Mouse (Mus musculus): ENCODE data around the gene Cdk5.

Cdk5 gene

GRCm38 (mm10) chr5:24423129-24424003 lies at the start of gene Cdk5, which contains the start of gene Slc4a2:
Gene Cdk5, minus strand, starts transcription at chr5:24423530.
Gene Slc4a2, plus strand, starts transcription at chr5:24423837.
- peak; percentile 96 to 98 for DNase-seq

DNA sequence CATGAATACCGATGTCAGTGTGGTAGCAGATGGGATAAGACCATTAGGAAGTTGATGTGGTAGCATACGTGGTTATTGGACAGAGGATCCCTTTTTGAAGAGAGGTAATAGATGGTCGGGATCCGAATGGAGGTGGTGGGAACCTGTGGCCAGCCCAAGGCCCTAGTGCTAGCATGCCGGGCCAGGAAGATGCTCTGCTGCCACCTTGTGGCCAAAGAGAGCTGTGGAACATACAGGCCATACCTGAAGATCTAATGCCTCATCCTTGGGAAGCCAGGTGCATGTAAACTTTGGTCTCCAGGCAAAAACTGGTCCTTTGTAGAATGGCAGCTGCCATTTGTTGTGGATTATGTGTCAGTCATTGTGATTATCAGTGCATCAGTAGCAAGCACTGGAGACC lies 47.3 kb upstream of the Cdk5 start:
- peak; percentile 82 to 84 for DNase-seq

- no peak for DNase-seq
These were observed 43.4 kb upstream of the Cdk5 start for GRCm38 (mm10) chr5:24466762-24467161.

DNA sequence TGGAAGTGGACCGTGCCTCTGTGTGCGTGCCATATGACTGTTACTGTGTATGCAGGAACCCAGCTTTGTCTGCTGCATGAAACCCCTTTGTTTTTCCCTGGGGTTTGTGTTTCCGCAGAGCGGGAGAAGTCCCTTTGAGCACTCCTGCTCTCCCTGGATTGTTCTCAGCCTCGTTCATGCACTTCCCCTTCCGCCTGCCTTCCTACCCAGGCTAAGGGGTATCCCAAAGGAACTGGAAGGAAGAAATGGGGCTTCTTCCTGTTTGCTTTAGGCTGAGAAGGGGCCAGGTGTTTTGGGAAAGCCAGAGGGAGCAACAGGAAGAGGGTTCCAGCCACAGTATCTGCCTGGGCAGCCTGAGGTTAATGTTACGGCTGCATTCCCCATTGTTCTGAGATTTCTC lies 32.3 kb upstream of the Cdk5 start:
- no peak for DNase-seq

DNA sequence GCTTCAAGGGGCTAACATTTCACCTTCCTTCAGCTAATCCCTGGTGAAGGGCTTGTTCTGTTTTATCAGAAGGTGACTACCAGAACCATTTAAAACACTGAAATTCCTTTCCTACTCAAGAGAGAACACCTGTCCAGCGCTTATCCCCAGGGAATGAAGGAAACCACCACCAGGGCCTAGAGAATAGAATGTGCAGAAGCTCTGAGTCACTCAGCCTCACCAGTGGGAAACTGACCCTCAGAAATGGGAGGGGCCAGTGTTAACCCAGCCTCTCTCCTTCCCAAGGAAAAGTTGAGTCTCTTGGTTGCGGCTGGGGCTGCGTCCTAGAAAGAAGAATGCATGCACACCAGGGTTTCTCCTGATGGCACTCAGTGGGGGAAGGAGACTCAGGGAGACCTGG lies 31.7 kb upstream of the Cdk5 start:
- no peak for DNase-seq

GRCm38 (mm10) chr5:24453985-24454303 lies 30.6 kb upstream of the Cdk5 start:
- DNase-seq = no peak

DNA sequence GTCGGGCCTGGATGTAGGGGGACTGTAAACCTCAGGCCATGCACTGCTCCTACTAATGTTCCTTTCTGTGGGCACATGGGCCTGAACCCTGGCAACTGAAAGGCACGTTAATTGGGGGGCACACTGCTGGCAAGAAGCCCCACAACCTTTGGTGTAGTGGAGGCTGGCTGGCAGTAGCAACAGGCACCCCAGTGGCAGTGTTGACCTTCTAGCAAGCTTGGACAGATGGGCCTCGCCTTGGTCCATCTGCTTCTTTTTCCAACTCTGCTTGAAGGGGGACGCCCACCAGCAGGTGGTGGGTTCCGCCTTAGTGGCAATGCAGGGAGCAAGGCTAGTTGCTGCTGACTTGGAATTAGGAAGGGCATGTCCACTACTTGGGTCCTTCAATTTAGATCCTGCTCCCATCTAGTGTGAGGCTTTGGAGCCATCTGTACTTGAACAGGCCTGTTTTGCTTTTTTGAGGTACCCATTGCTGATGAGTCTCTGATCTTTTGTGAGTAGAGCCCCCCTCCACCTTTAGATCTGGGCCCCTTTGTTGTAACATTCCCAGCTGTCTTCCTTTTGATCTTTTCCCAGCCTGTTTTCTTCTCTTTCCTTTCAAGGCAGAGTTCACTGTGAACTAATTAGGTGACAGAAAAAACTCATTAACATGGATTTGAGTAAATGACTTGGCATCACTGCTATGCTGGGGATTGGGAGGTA lies 30.1 kb upstream of the Cdk5 start:
- DNase-seq = no peak

GRCm38 (mm10) chr5:24452691-24453233 lies 29.4 kb upstream of the Cdk5 start:
- peak; percentile 19 to 26 for DNase-seq

GRCm38 (mm10) chr5:24452030-24452690 lies 28.8 kb upstream of the Cdk5 start, which contains the start of gene Agap3:
Gene Agap3, plus strand, starts transcription at chr5:24452177.
- peak; percentile 40 to 41 for DNase-seq

GRCm38 (mm10) chr5:24451264-24452029 lies 28.1 kb upstream of the Cdk5 start:
- DNase-seq = peak; percentile 74 to 78

- DNase-seq = peak; percentile 85 to 86
These were observed 24.4 kb upstream of the Cdk5 start, which contains the start of gene Tmub1 for GRCm38 (mm10) chr5:24447624-24448298. Gene Tmub1, minus strand, starts transcription at chr5:24447854.

- no peak for DNase-seq
These were observed 23.3 kb upstream of the Cdk5 start for GRCm38 (mm10) chr5:24446630-24447029.

GRCm38 (mm10) chr5:24445428-24446080 lies 22.2 kb upstream of the Cdk5 start:
- no peak for DNase-seq

- DNase-seq = peak; percentile 93 to 94
These were observed 21.6 kb upstream of the Cdk5 start, which contains the start of gene Fastk for GRCm38 (mm10) chr5:24444746-24445427. Gene Fastk, minus strand, starts transcription at chr5:24445287.

DNA sequence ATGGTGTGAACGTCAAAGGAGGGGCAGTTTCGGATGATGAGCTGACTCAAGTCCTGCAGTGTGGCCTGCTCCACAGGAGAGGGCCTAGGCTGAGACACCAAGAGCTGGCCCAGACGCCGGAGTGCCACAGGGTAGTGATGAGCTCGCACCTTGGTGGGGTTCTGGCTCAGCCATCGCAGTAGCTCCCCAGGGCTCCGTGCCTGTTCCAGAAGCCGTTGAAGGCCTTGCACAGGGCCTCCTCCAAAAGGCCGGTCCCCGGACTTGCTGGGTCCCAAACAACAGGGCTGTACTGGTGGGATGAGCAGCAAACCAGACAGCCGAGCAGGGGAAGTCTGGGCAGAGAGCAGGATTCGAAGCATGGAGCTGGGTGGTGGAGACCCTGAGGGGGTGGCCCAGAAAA lies 20.6 kb upstream of the Cdk5 start:
- no peak for DNase-seq

DNA sequence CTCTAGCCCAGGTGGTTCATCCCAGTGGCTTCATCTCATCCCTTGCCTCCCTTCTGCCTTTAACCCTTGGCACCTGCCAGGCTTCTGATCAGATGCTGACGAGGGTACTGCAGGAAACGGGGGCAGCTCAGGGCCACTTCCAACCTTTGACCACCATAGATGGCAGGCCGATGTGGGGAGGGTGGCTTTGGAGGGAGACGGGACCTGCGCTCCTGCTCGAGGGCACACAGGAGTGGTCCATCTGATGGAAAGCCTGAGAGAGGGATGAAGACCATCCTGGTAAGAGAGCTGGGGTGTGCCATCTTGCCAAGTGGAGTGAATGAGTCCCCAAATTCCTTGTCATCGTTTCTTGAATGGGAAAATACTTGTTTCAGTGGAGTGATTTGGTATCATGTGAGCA lies 19.9 kb upstream of the Cdk5 start:
- no peak for DNase-seq

GRCm38 (mm10) chr5:24442029-24442428 lies 18.7 kb upstream of the Cdk5 start:
- DNase-seq = no peak

DNA sequence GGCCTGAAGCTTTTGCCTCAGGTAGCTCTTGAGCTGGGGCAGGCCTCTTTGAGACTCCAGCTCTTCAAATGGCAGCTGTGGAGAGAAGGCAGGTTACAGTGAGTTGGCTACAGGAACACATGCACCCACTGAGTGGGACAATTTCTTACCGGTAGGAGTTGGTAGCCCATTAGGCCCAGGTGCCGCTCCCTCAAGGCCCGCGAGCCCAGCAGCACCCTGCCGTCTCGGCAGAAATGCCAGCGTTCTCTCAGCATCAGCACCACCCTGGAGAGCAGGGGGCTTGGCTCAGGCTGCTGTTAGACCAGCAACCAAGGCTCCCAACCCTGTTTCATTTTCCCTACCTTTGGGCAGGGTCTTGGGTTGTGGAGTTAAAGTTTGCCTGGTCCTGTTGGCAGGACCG lies 17.9 kb upstream of the Cdk5 start:
- DNase-seq = no peak

- DNase-seq = no peak
These were observed 10.7 kb upstream of the Cdk5 start for GRCm38 (mm10) chr5:24433993-24434392.

GRCm38 (mm10) chr5:24428596-24428995 lies 5.3 kb upstream of the Cdk5 start:
- no peak for DNase-seq

GRCm38 (mm10) chr5:24427981-24428402 lies 4.7 kb upstream of the Cdk5 start:
- DNase-seq = no peak

Data from B cell, adult 2 months (primary cell).